Mouse (Mus musculus) liver, postnatal 0 days (tissue): ENCODE results near the gene Dhx30.

Experiments
- CTCF ChIP-seq: sonication (generic); IDR thresholded peaks from 2 replicates; pipeline ENCODE4 v1.5.1; 2016; ENCODE audit warnings: antibody characterized with exemption, low read depth
- EP300 ChIP-seq: IDR thresholded peaks from 2 replicates; pipeline ENCODE4 v1.6.1; 2016; ENCODE audit warnings: antibody characterized with exemption, low read depth, mild to moderate bottlenecking

- TF ChIP-seq CTCF (no peak), EP300 (no peak)
Measured at GRCm38 (mm10) chr9:110071011-110071410, 46.6 kb downstream of the Dhx30 start.
